Mouse (Mus musculus) brain, embryonic 14.5 days (tissue): Measurements from ENCODE around the gene Sumo1. TPM values are rescaled to one million over a fixed set of nuclear protein-coding genes. Genes with fewer than 3 reads are reported as not detected.
A peak's percentile ranks its signal among the peaks of the same experiment; 100 is the strongest.

Source experiments
- DNase-seq: peaks from one replicate; pipeline ENCODE4 v3.0.0-alpha.2; 2011; ENCODE audit warnings: low read depth
- CTCF ChIP-seq: fragments of 200-500 bp; IDR thresholded peaks from 2 replicates; pipeline ENCODE4 v1.5.1; 2012; ENCODE audit warnings: inconsistent platforms, mild to moderate bottlenecking, moderate library complexity, borderline replicate concordance; ENCODE audit not compliant: insufficient read depth, insufficient read length; ENCODE audit errors: extremely low read depth
- POLR2A ChIP-seq: fragments of 200-500 bp; IDR thresholded peaks from 2 replicates; pipeline ENCODE4 v1.6.1; 2012; ENCODE audit warnings: mild to moderate bottlenecking, inconsistent platforms, borderline replicate concordance; ENCODE audit not compliant: poor library complexity, insufficient read depth, insufficient read length, severe bottlenecking; ENCODE audit errors: extremely low read depth
- polyA plus RNA-seq: library from polyadenylated mRNA; depleted of rRNA; stranded (reverse); fragments of >200 nt; gene quantifications from 2 replicates; pipeline ENCODE4 v1.2.3, GENCODE M21; 2012; rRNA removed

Sumo1 gene
- polyA plus RNA-seq, result 122 and 128 TPM in 2 replicates

DNA sequence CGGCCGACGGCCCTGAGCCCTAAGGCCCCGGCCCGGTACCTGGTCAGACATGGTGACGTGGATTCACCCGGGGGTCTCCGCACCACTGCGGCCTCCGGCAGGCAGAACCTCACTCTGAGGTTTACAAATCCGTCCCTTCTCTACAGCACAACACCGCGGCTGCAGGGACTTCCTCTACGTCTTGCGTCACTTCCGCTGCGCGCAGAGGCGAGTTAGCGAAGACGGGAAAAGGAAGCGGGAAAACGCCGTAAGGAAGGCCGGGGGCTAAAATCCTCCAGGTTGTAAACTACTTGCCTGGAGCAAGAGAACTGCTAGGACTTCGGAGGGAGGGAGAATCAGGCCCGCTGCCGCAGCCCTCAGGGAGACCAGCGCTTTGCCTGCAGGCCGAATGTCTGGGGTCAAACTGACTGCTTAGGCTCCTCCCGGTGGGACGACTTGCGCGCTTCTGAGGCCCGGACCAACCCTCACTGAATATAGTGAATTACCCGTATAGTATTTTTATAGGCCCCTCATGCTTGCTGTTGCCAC is at the start of gene Sumo1:
TSS of gene Sumo1 (minus strand) at position 194 of the 528 bp plus-strand sequence.
- DNase-seq, result peak; percentile 97
- TF ChIP-seq POLR2A, result peak; percentile 79; the same call in 1 of the 2 replicates
- TF ChIP-seq CTCF, result no peak

DNA sequence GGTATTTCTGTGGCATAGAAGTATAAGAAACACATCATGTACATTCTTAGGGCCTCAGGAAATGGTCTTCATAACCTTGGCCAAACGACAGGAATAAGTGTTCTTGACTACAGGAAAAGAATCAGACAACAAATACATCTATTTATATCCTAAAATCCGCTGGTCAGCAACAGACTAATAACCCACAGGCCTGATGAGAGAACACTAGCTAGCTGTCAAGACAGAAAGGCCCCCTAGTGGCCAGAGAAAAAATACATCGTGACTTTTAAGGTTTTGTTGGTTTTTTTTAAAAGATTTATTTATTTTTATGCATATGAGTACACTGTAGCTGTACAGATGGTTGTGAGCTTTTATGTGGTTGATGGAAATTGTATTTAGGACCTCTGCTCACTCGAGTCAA is 49.3 kb upstream of the Sumo1 start:
- TF ChIP-seq POLR2A, result no peak
- TF ChIP-seq CTCF, result peak; percentile 50; the same call in 1 of the 2 replicates
- DNase-seq, result peak; percentile 44

DNA sequence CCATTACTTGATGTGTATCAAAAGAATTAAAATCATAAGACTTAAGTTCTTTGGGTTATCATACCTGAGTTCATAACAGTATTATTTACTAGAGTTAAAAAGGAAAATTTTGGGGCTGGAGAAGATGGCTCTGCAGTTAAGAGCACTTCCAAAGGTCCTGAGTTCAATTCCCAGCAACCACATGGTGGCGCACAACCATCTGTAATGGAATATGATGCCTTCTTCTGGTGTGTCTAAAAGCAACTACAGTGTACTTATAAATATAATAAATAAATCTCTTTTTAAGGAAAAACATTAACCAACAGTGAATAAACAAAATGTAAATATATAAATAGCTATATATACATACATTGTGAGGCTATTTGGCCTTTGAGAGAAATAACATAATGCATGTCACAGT is 31.1 kb upstream of the Sumo1 start:
- TF ChIP-seq CTCF (peak; percentile 17; the same call in 1 of the 2 replicates), POLR2A (no peak)

DNA sequence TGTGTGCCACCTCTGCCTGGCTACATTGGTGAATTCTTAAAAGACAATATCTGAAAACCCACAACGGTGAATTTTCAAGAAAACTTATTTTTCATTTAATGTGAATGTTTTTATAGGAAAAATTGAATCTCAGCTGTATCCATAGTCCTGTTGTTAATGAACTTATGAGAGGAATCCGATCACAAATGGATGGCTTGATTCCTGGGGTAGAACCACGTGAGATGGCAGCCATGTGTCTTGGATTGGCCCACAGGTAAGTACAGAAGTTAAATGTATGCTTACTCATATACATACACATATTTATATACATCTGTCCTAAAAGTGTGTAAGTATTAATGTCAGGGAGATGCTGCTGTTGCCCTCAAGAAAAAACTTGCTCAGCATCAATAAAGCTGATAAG is 27.6 kb upstream of the Sumo1 start:
- DNase-seq, result no peak
- TF ChIP-seq CTCF (no peak), POLR2A (no peak)

More for the DNA sequence above, 31.1 kb upstream of the Sumo1 start:
- DNase-seq, result peak; percentile 23

DNA sequence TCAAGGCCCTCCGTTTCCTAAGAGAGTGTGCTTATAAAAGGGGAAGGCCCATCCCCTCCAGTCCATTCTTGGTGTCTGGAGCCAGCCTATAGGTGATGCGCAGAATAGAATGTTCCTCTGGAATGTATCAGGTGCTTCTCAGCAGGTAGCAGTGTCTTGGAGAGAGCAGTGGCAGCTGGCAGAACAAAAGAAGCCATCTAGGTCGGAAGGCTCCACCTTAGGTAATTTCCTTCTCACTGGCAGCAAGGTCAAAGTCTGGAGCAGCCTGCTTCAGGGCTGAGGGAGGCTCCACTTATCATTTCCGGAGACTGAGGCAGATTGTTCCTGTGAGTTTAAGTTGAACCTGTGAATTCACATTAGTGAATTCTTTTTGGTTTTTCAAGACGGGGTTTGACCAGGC is 27.1 kb upstream of the Sumo1 start:
- TF ChIP-seq CTCF, result no peak
- DNase-seq, result no peak

DNA sequence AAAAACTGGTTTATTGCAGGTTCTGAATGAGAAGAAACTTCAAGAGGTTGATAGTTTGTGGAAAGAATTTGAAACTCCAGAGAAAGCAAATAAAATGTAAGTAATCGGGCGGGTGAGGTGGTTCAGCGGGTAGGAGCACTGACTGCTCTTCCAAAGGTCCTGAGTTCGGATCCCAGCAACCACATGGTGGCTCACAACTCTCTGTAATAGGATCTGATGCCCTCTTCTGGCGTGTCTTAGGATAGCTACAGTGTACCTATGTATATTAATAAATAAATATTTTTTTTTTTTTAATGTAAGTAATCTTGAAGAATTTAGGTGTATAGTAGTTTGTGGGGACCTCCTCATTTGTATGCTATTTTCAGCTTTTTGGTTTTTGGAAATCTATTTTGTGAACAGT is 19.8 kb upstream of the Sumo1 start:
- no peak for DNase-seq
- TF ChIP-seq POLR2A (no peak), CTCF (no peak)

DNA sequence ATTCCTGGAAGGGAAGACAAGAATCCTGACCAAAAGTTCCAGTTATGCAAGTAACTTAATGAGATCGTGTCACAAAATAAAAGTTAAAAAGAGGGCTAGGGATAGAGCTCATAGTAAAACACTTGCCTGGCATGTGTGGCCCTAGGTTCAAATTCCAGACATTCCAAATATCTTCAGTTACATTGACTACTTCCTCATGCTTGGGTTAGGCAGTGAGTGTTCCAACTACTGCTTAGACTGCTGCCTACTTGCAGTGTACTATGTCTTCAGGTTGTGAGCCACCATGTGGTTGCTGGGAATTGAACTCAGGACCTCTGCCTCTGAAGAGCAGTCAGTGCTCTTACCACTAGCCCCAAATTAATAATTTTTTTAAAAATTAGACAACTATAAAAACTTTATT is 16.9 kb upstream of the Sumo1 start:
- no peak for TF ChIP-seq POLR2A
- no peak for TF ChIP-seq CTCF

DNA sequence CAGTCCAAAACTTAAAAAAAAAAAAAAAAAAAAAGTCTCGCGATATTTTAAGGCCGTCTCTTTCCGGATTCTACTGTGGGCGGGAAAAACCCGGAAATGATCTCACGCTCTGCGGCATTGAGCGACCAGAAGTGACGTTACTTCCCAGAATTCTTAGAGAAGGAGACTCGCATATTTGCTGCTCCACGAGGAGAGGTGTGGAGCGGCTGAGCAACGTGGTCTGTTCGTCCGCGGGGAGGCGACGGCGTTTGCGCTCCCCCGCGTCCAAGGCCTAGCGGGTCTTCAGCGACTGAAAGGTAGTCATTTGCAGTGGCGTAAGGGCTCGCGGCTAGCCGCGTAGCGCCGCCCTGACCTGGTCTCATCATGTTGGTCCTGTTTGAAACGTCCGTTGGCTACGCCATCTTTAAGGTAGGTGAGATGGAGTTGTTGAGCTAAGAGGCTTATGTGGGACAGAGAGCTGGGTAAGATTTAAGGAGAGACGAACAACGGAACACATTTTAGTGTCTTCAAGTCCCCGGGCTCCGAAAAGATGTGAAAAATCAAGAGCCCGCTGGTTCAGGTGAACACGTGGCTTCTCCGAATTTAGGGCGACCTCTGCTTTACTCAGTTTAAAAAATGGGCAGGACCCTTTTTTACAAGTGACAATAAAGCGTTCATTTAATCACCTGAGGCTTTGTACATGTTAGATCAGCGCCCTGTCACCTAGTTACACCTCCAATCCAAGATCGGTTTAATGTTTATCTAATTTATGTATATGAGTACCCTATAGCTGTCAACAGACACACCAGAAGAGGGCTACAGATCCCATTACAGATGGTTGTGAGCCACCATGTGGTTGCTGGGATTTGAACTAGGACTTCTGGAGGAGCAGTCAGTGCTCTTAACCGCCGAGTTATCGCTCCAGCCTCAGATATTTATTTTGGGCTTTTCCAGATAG is 14.5 kb upstream of the Sumo1 start, which contains the start of gene Nop58:
TSS of gene Nop58 (plus strand) at position 153 of the 937 bp plus-strand sequence.
- TF ChIP-seq POLR2A (peak; percentile 71; the same call in 1 of the 2 replicates), CTCF (no peak)

More for the DNA sequence above, 16.9 kb upstream of the Sumo1 start:
- DNase-seq, result no peak

DNA sequence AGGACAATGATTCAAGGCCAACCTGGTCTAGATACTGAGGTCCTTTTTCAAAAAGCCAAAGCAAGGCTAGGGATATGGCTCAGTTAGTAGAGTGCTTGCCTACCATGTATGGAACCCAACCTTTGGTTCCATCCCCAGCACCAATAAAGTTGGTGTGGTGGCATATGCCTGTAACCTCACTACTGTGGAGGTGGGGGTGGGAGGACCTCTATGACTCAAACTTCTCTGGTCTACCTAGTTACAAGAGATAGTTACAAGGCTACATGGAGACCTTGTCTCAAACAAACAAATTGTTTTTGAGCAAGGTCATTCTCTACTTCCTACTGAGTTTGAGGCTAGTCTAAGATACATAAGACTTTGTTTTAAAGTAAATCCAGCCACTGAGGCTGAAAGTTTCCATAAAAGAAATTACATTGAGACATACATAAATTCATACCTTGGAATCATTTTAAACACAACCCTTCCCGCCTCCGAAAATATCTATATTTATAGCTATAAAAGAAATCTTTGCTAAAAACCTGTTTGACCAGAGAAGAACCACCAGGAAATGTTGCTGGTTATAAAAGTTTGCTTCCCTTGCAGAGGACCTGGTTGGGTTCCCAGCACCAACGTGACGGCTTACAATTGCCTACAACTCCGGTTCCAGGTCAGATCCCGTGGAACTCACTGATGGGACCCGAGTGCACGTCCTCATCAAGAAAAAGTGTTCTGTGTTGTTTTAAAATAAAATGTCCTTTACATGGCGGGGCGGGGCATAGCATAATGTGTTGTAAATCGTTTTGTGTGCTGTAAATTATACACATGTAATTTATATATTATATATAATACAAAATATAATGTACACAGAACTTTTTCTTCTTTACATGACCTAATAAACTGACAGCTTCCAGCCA is 13.5 kb upstream of the Sumo1 start:
- TF ChIP-seq CTCF, result no peak
- TF ChIP-seq POLR2A, result no peak
- no peak for DNase-seq

More for the DNA sequence above, 14.5 kb upstream of the Sumo1 start, which contains the start of gene Nop58:
- peak; percentile 99 for DNase-seq

DNA sequence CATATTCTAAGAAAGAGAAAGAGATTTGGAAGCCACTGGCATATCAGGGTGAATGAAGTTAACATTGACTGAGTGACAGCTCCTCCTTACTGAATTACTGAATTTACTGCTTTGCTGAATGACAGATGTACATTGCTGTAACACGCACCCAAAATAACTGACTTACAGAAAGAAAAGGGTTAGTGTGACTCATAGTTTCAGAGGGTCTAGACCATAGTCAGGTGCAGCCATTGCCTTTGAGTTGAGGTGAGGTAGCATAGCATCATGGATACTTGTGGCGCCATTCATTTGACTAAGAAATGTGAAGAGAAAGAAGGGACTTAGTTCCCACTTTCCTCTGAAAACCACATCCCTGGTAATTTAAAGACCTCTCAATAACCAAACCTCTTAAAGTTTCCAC is 3.0 kb upstream of the Sumo1 start:
- TF ChIP-seq POLR2A, result no peak
- TF ChIP-seq CTCF, result no peak
- DNase-seq, result no peak
